Mouse (Mus musculus): ENCODE data around the gene Cyp2w1. TPM values are rescaled to one million over a fixed set of nuclear protein-coding genes. Genes with fewer than 3 reads are reported as not detected.

Gene Cyp2w1
- polyA plus RNA-seq, 1 experiment = not detected

DNA sequence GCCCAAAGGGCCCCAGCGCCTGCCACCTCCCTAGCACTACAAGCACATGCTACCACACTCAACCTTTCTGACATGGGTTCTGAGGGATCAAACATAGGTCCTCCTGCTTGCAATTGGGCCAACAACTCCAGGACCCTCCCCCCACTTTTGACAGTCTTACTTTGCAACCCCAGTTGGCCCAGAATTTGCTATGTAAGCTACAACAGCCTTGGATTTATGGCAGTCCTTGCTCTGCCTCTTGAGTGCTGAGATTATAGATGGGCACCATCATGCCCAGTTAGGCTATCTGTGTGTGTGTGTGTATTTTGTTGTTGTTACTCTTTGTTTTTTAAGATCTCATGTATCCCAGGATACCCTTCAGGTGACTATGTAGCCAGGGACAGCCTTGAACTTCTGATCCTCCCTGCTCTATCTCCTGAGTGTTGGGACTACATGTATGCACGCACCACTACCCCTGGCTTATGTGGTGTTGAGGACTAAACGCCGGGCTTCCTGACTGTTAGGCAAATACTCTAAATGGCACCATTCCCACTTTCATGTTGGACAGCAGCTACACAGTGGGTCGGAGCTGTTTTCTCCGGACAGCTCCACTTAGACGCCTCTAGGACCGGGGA is 27.5 kb downstream of the Cyp2w1 start:
- no peak for TF ChIP-seq POLR2A (IDR thresholded peaks at IDR 0.05; ENCODE audit: control insufficient read depth, low read depth, low read length)
- no peak for TF ChIP-seq CTCF (IDR thresholded peaks at IDR 0.05; ENCODE audit: control insufficient read depth, insufficient read depth, insufficient replicate concordance, low read depth, low read length)
- peak overlapping the region; percentile 75 for H3K27ac ChIP-seq (ENCODE audit: control insufficient read depth, insufficient read depth, low read depth, low read length)
- H3K4me1 ChIP-seq (ENCODE audit: control insufficient read depth, insufficient read depth, low read length) = peaks cover 29% of the 10 kb centered on the region
- H3K4me3 ChIP-seq (ENCODE audit: control insufficient read depth, low read depth, low read length) = peak overlapping the region; percentile 89
- no peaks in the 10 kb centered on the region for H3K36me3 ChIP-seq (ENCODE audit: control insufficient read depth, insufficient read depth, low read length)
- H3K27me3 ChIP-seq (ENCODE audit: control insufficient read depth, insufficient read depth, low read length) = no peaks in the 10 kb centered on the region

DNA sequence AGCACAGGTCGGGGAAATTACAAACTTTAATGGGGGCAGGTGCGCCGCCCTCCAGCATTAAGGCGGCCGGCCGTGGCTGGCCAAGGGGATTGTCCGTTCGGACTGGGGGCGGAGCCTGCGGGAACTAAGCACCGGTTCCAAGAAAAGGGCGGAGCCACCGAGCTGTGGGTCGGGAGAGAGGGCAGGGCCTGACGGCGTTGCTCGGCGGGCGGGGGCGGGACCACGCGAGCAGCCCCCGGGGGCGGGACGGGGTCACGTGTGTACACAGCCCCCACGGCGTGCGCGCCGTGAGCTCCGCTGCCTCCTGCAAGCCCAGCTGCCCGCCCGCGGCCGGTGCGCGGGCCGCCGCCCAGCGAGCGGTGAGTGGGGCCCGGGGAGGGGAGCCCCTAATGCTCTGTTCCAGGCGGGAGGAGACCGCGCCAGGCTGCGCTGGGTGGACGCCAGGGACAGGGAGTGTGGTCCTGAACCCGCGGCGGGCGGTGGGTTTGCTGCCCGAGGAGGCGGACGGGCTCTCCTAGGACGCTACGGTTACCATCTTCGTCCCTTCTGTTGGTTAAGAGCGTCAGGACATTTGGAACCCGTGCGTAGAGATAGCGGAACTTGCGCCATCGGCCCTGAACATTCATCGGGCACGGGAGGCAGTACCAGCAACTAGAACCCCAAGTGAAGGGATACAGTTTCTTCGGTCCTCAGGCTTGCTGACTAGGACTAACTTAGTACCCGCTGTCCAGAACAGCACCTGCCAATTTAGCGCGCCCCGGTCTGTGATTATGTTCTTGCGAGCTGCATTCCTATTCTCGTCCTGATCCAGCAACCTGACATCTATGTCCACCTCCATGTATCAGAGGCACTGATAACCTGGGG is 28.2 kb downstream of the Cyp2w1 start:
- peak overlapping the region; percentile 77 for H3K27ac ChIP-seq (ENCODE audit: control insufficient read depth, insufficient read depth, low read depth, low read length)
- H3K36me3 ChIP-seq (ENCODE audit: control insufficient read depth, insufficient read depth, low read length) = no peaks in the 10 kb centered on the region
- H3K4me1 ChIP-seq (ENCODE audit: control insufficient read depth, insufficient read depth, low read length) = peaks cover 29% of the 10 kb centered on the region
- TF ChIP-seq POLR2A (IDR thresholded peaks at IDR 0.05; ENCODE audit: control insufficient read depth, low read depth, low read length) (peak; percentile 19; the same call in 1 of the 2 replicates), CTCF (IDR thresholded peaks at IDR 0.05; ENCODE audit: control insufficient read depth, insufficient read depth, insufficient replicate concordance, low read depth, low read length) (no peak)
- H3K27me3 ChIP-seq (ENCODE audit: control insufficient read depth, insufficient read depth, low read length) = no peaks in the 10 kb centered on the region
- H3K4me3 ChIP-seq (ENCODE audit: control insufficient read depth, low read depth, low read length) = peak overlapping the region; percentile 89

DNA sequence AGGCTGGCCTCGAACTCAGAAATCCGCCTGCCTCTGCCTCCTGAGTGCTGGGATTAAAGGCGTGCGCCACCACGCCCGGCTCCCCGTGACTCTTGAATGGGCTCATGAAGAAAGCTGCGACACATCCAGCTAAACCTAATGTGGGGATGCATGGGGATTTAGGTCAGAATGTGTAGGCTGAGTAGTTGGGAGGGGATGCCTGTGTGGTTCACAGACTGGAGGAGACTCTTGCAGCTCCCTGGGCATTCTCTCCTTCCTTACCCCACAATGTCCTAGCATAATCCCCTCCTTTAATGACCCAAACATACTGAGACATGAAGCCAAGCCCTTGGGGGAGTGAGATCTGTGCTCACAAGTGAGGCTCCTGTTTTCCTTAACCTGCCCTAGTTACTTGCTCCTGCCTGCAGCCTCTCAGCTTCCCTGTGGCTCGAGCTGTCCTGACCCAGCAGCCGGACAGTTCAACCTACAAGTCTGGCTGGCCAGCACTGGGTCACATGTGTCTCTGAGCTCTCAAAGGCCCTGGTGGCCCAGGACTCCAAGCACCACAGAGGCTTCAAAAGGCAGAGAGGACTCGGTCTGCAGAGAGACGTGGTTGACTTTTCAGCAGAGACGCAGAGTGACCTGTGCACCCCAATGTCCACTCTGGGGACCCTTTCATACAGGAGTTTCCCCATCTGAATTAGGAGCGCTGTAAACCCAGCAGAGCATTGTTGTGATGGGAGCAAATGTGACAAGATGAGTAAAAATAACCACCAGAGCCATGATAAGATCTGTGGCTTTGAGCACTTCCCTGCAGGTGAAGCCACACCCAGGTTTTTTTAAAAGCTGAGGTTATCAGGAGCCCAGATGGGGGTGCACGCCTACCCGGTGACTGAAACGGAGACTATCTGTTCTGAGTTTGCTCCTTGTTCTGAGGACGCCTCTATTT is 29.4 kb downstream of the Cyp2w1 start:
- TF ChIP-seq CTCF (IDR thresholded peaks at IDR 0.05; ENCODE audit: control insufficient read depth, insufficient read depth, insufficient replicate concordance, low read depth, low read length) (no peak), POLR2A (IDR thresholded peaks at IDR 0.05; ENCODE audit: control insufficient read depth, low read depth, low read length) (no peak)
- no peaks in the 10 kb centered on the region for H3K27me3 ChIP-seq (ENCODE audit: control insufficient read depth, insufficient read depth, low read length)
- H3K4me1 ChIP-seq (ENCODE audit: control insufficient read depth, insufficient read depth, low read length) = peaks cover 29% of the 10 kb centered on the region
- H3K27ac ChIP-seq (ENCODE audit: control insufficient read depth, insufficient read depth, low read depth, low read length) = no peak overlapping the region
- no peaks in the 10 kb centered on the region for H3K36me3 ChIP-seq (ENCODE audit: control insufficient read depth, insufficient read depth, low read length)
- H3K4me3 ChIP-seq (ENCODE audit: control insufficient read depth, low read depth, low read length) = no peak overlapping the region

DNA sequence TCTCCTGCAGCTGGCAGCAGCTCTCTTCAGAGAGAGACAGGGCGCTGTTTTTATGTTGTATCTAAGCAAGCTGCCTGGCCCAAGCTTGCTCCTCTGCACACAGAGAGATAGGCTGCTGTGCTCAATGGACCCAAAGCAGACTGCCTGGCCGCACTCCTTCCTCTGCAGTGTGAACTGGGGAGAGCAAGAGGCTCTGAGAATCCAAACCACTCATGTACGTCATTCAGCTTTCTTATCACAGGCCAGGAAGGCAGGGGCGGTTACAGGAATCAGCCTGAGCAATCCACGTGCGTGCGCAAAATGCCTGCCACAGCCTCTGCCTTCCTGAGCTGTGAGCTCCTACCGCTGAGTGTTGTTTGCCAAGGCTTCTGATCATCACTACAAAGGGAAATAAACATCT is 30.3 kb downstream of the Cyp2w1 start:
- no peak overlapping the region for H3K4me3 ChIP-seq (ENCODE audit: control insufficient read depth, low read depth, low read length)
- no peak overlapping the region for H3K27ac ChIP-seq (ENCODE audit: control insufficient read depth, insufficient read depth, low read depth, low read length)
- no peak for TF ChIP-seq POLR2A (IDR thresholded peaks at IDR 0.05; ENCODE audit: control insufficient read depth, low read depth, low read length)
- TF ChIP-seq CTCF (IDR thresholded peaks at IDR 0.05; ENCODE audit: control insufficient read depth, insufficient read depth, insufficient replicate concordance, low read depth, low read length) = no peak
- H3K36me3 ChIP-seq (ENCODE audit: control insufficient read depth, insufficient read depth, low read length) = no peaks in the 10 kb centered on the region
- H3K4me1 ChIP-seq (ENCODE audit: control insufficient read depth, insufficient read depth, low read length) = peaks cover 29% of the 10 kb centered on the region
- H3K27me3 ChIP-seq (ENCODE audit: control insufficient read depth, insufficient read depth, low read length) = no peaks in the 10 kb centered on the region

DNA sequence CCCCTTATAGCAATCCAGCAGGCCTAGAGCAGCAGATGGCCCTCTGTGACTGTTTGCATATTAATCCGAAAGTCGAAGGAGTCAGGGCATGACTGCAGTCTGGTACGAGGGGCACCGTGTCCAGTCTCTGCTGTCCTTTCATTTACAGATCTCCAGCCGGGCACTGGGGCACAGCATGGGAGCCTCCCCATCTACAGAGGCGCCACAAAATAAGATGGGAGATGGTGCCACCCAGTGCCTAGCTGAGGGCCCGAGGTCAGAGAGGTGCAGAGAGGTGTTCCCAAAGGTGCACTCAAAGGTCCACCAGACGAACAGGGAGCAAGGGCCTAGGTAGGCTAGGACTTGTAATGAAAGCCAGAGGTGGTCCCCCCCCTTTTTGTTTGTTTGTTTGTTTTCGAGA is 30.8 kb downstream of the Cyp2w1 start:
- H3K4me1 ChIP-seq (ENCODE audit: control insufficient read depth, insufficient read depth, low read length) = peaks cover 29% of the 10 kb centered on the region
- no peaks in the 10 kb centered on the region for H3K36me3 ChIP-seq (ENCODE audit: control insufficient read depth, insufficient read depth, low read length)
- TF ChIP-seq POLR2A (IDR thresholded peaks at IDR 0.05; ENCODE audit: control insufficient read depth, low read depth, low read length) = no peak
- no peak for TF ChIP-seq CTCF (IDR thresholded peaks at IDR 0.05; ENCODE audit: control insufficient read depth, insufficient read depth, insufficient replicate concordance, low read depth, low read length)
- no peak overlapping the region for H3K4me3 ChIP-seq (ENCODE audit: control insufficient read depth, low read depth, low read length)
- no peak overlapping the region for H3K27ac ChIP-seq (ENCODE audit: control insufficient read depth, insufficient read depth, low read depth, low read length)
- H3K27me3 ChIP-seq (ENCODE audit: control insufficient read depth, insufficient read depth, low read length) = no peaks in the 10 kb centered on the region

DNA sequence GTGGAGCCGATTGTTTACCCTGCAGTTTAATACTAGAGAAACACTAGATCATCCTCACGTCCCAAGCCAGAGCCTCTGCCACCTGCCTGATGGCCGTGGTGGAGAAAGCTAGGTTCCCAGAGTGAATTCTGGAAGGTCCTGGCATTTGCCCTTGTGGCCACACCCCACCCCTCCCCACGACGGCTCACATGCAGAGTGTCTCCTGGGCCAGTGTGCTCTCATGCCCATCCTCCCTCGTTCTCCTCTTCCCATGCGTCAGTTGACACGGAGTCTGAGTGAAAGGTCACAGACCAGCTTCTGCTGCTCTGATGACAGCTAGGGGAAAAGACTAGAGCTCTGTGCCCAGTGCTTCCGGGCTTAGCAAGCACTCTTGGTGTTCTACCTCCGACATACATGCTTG is 32.1 kb downstream of the Cyp2w1 start:
- no peaks in the 10 kb centered on the region for H3K27me3 ChIP-seq (ENCODE audit: control insufficient read depth, insufficient read depth, low read length)
- H3K4me3 ChIP-seq (ENCODE audit: control insufficient read depth, low read depth, low read length) = no peak overlapping the region
- H3K36me3 ChIP-seq (ENCODE audit: control insufficient read depth, insufficient read depth, low read length) = no peaks in the 10 kb centered on the region
- H3K4me1 ChIP-seq (ENCODE audit: control insufficient read depth, insufficient read depth, low read length) = peaks cover 18% of the 10 kb centered on the region
- TF ChIP-seq CTCF (IDR thresholded peaks at IDR 0.05; ENCODE audit: control insufficient read depth, insufficient read depth, insufficient replicate concordance, low read depth, low read length) (no peak), POLR2A (IDR thresholded peaks at IDR 0.05; ENCODE audit: control insufficient read depth, low read depth, low read length) (no peak)
- H3K27ac ChIP-seq (ENCODE audit: control insufficient read depth, insufficient read depth, low read depth, low read length) = no peak overlapping the region

All from testis, adult 2 months (tissue).